Mouse (Mus musculus) ES-Bruce4 (cell line): ENCODE data around the gene Ern1.

ENCODE experiments used
- CTCF ChIP-seq: IDR thresholded peaks from one replicate; pipeline ENCODE4 v1.8.1; 2011; ENCODE audit warnings: low read depth, low read length
- EP300 ChIP-seq: IDR thresholded peaks from 2 replicates; pipeline ENCODE4 v1.6.1; 2011; ENCODE audit warnings: low read depth, low read length; ENCODE audit not compliant: insufficient read depth
- POLR2A ChIP-seq: IDR thresholded peaks from one replicate; pipeline ENCODE4 v1.8.1; 2011; ENCODE audit warnings: low read length; ENCODE audit not compliant: insufficient read depth

DNA sequence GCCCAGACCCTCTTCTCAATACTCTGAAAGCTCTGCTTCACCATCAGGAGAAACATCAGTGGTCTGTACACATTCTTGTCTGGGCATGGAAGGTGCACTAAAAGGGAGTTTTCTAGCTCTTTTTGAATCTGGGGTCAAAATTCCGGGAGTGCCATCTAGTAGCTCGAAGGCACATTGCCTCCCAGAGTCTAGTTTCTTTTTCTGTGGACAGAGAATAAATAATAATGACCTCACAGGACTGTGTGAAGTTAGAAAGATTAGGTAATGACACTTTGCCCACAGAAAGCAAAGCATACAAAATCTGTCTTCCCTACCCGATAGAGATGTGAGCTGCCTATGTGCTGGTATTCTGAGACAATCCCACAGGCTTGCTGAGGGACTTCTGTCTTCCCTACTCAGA lies 77.1 kb downstream of the Ern1 start:
- TF ChIP-seq CTCF (no peak), POLR2A (no peak), EP300 (no peak)
